Mouse (Mus musculus) layer of hippocampus, postnatal 36 days (tissue): Measurements from ENCODE around the gene Pcgf5. TPM values are rescaled to one million over a fixed set of nuclear protein-coding genes. Genes with fewer than 3 reads are reported as not detected.
A peak's percentile ranks its signal among the peaks of the same experiment; 100 is the strongest.

Source experiments
- DNase-seq, 2 experiments: peaks; one replicate each; pipeline ENCODE4 v3.0.0; 2022
- total RNA-seq, 2 experiments: library from RNA; stranded (reverse); gene quantifications; 2 replicates each; pipeline ENCODE4 v1.2.3; 2021

Pcgf5 gene
- 10 to 100 TPM; 19.2 to 19.7 TPM for total RNA-seq

- peak; percentile 75 to 79 for DNase-seq
Measured at GRCm38 (mm10) chr19:36348161-36348800, at the start of gene Pcgf5. TSS of gene Pcgf5 (plus strand) at chr19:36348309.

- no peak for DNase-seq
Measured at GRCm38 (mm10) chr19:36305542-36305941, 42.6 kb upstream of the Pcgf5 start.

- no peak for DNase-seq
Measured at GRCm38 (mm10) chr19:36314010-36314409, 34.1 kb upstream of the Pcgf5 start.

GRCm38 (mm10) chr19:36319735-36320134 is 28.4 kb upstream of the Pcgf5 start:
- no peak for DNase-seq

- DNase-seq, result no peak
Measured at GRCm38 (mm10) chr19:36321066-36321465, 27.0 kb upstream of the Pcgf5 start.

- DNase-seq, result no peak
Measured at GRCm38 (mm10) chr19:36323326-36323725, 24.8 kb upstream of the Pcgf5 start.

- DNase-seq, result no peak
Measured at GRCm38 (mm10) chr19:36328678-36329077, 19.4 kb upstream of the Pcgf5 start.

GRCm38 (mm10) chr19:36347376-36347775 is 733 bp upstream of the Pcgf5 start:
- DNase-seq, result no peak

GRCm38 (mm10) chr19:36347831-36348160 is 313 bp upstream of the Pcgf5 start:
- DNase-seq, result no peak

GRCm38 (mm10) chr19:36348801-36349486 is 835 bp downstream of the Pcgf5 start:
- DNase-seq, result peak; percentile 69 to 71

GRCm38 (mm10) chr19:36349487-36349955 is 1.4 kb downstream of the Pcgf5 start:
- DNase-seq, result no peak

GRCm38 (mm10) chr19:36350181-36350580 is 2.1 kb downstream of the Pcgf5 start:
- DNase-seq, result no peak

GRCm38 (mm10) chr19:36350870-36351269 is 2.8 kb downstream of the Pcgf5 start:
- no peak for DNase-seq

GRCm38 (mm10) chr19:36362541-36362940 is 14.4 kb downstream of the Pcgf5 start:
- no peak for DNase-seq

GRCm38 (mm10) chr19:36364757-36365156 is 16.6 kb downstream of the Pcgf5 start:
- DNase-seq, result no peak

- no peak for DNase-seq
Measured at GRCm38 (mm10) chr19:36371478-36371877, 23.4 kb downstream of the Pcgf5 start.

GRCm38 (mm10) chr19:36373056-36373621 is 25.0 kb downstream of the Pcgf5 start:
- no peak for DNase-seq

GRCm38 (mm10) chr19:36375200-36375783 is 27.2 kb downstream of the Pcgf5 start:
- DNase-seq, result no peak

GRCm38 (mm10) chr19:36377729-36378128 is 29.6 kb downstream of the Pcgf5 start:
- DNase-seq, result no peak

GRCm38 (mm10) chr19:36378511-36379232 is 30.6 kb downstream of the Pcgf5 start:
- no peak for DNase-seq

GRCm38 (mm10) chr19:36382901-36383300 is 34.8 kb downstream of the Pcgf5 start:
- no peak for DNase-seq

- no peak for DNase-seq
Measured at GRCm38 (mm10) chr19:36383977-36384376, 35.9 kb downstream of the Pcgf5 start.

GRCm38 (mm10) chr19:36384426-36384825 is 36.3 kb downstream of the Pcgf5 start:
- DNase-seq, result no peak
